25 mouse cellular contexts compared by ENCODE assay signal in genomic region chr17:75506097-75506675, GRCm38 (mm10). TPM values are rescaled to one million over a fixed set of nuclear protein-coding genes. Genes with fewer than 3 reads are reported as not detected.
DNase-seq lines count a peak whose midpoint lies in the region; ATAC-seq and TF ChIP-seq lines count a peak whose summit lies in the region.
"Had no signal": no experiment of that assay in that cellular context is flagged by ENCODE, and none has a peak within 500 bp of the region (broad histone marks: within the 10 kb centered on the region; RNA-seq: fewer than 3 reads in every experiment).

No protein-coding gene starts in this region.

- no peaks in the 10 kb centered on the region for H3K27me3 ChIP-seq in limb, embryonic 14.5 days (ENCODE audit: control insufficient read depth, insufficient read depth, low read length)
- no peaks in the 10 kb centered on the region for H3K27me3 ChIP-seq in limb, embryonic 10.5 days (ENCODE audit: low read depth, poor library complexity, severe bottlenecking)
- H3K27me3 ChIP-seq in CH12.LX (replicated peaks), result no peaks in the 10 kb centered on the region
- H3K27me3 ChIP-seq: heart, embryonic 15.5 days; intestine, embryonic 15.5 days; limb, embryonic 12.5 days; liver, embryonic 13.5 days had no signal

- TF ChIP-seq EP300 in CH12.LX (IDR thresholded peaks at IDR 0.05; ENCODE audit: low read length), result no peak

- in situ Hi-C loops in CH12.LX (cut with MboI; ENCODE audit: low pct_ligation_motif_present, low pct_unique_long_range_greater_than_20kb, low sequenced_read_pairs), result loop anchor here (5.0 kb wide), 1 partner anchor 39 kb away; no protein-coding TSS in a partner anchor

- no peak overlapping the region for H3K4me3 ChIP-seq in limb, embryonic 14.5 days (replicated peaks; ENCODE audit: low read length)
- H3K4me3 ChIP-seq in limb, embryonic 10.5 days, result no peak overlapping the region
- H3K4me3 ChIP-seq in CH12.LX (replicated peaks in 1 of 3; ENCODE audit: low read depth in 2 of 3, low read length in 2 of 3, poor library complexity in 1 of 3), result no peak overlapping the region
- H3K4me3 ChIP-seq: erythroblast, embryonic 14.5 days; heart, embryonic 15.5 days; intestine, embryonic 15.5 days; limb, embryonic 12.5 days; liver, embryonic 13.5 days had no signal

- DNase-seq in limb, embryonic 14.5 days (ENCODE audit: low spot score), result peak; percentile 39
- no peak for DNase-seq in limb, embryonic 10.5 days (ENCODE audit: low spot score)
- no peak for DNase-seq in CH12.LX (ENCODE audit: extremely low read depth)
- DNase-seq in kidney, adult 9 months, result peak; percentile 40
- peak; percentile 52 for DNase-seq in kidney, postnatal 14 days
- no peak for DNase-seq in gastrocnemius, postnatal 10 days
- DNase-seq in retina, postnatal 1 day, result no peak
- DNase-seq: adrenal gland, adult 8-10 months; cerebellum, adult 2 months; cerebellum, postnatal 14 days; layer of hippocampus, adult 9-11 months; liver, embryonic 13.5 days; lung, adult 18-20 months; midbrain, embryonic 14.5 days; spleen, adult 18-20 months; thymus, postnatal 14 days had no signal

- no peaks in the 10 kb centered on the region for H3K9me3 ChIP-seq in limb, embryonic 14.5 days (ENCODE audit: control insufficient read depth, low read length)
- no peaks in the 10 kb centered on the region for H3K9me3 ChIP-seq in limb, embryonic 10.5 days (replicated peaks)
- H3K9me3 ChIP-seq in CH12.LX (replicated peaks; ENCODE audit: low read length), result peaks cover 9% of the 10 kb centered on the region
- H3K9me3 ChIP-seq: heart, embryonic 15.5 days; intestine, embryonic 15.5 days; liver, embryonic 13.5 days had no signal

- peaks cover 21% of the 10 kb centered on the region for H3K79me2 ChIP-seq in CH12.LX (replicated peaks; ENCODE audit: control insufficient read depth, extremely low read depth, insufficient read depth, poor library complexity, severe bottlenecking)

- no peaks in the 10 kb centered on the region for H3K4me1 ChIP-seq in limb, embryonic 14.5 days (ENCODE audit: control insufficient read depth, insufficient read depth, low read length)
- H3K4me1 ChIP-seq in limb, embryonic 10.5 days, result no peaks in the 10 kb centered on the region
- H3K4me1 ChIP-seq in CH12.LX (ENCODE audit: control insufficient read depth in 1 of 2, insufficient read depth in 2 of 2), result peaks cover 31 to 88% of the 10 kb centered on the region in 2 experiments
- H3K4me1 ChIP-seq: heart, embryonic 15.5 days; intestine, embryonic 15.5 days; limb, embryonic 12.5 days; liver, embryonic 13.5 days had no signal

- no peaks in the 10 kb centered on the region for H3K36me3 ChIP-seq in limb, embryonic 14.5 days (ENCODE audit: control insufficient read depth, insufficient read depth, low read length)
- no peaks in the 10 kb centered on the region for H3K36me3 ChIP-seq in limb, embryonic 10.5 days
- H3K36me3 ChIP-seq in CH12.LX (replicated peaks in 1 of 2; ENCODE audit: control insufficient read depth in 1 of 2, insufficient read depth in 1 of 2, low read length in 1 of 2), result peaks cover 41 to 78% of the 10 kb centered on the region in 2 experiments
- H3K36me3 ChIP-seq: heart, embryonic 15.5 days; intestine, embryonic 15.5 days; limb, embryonic 12.5 days; liver, embryonic 13.5 days had no signal

- 86% methylated on average over 10 of the region's 10 CpGs for WGBS in limb, embryonic 14.5 days
- WGBS in limb, embryonic 10.5 days, result 94% methylated on average over 10 of the region's 10 CpGs

- dilution Hi-C loops in CH12.LX (cut with MboI; ENCODE audit: extremely low pct_ligation_motif_present, extremely low pct_unique_long_range_greater_than_20kb, low sequenced_read_pairs), result no loop called here

- no peak for TF ChIP-seq RAD21 in CH12.LX (IDR thresholded peaks at IDR 0.05; ENCODE audit: low read depth, low read length)

- no peak overlapping the region for H3K9ac ChIP-seq in limb, embryonic 14.5 days (ENCODE audit: low read depth, low read length, severe bottlenecking)
- 0 out of 2 replicates have a peak overlapping the region, but pooled peaks have one; percentile 41 for H3K9ac ChIP-seq in CH12.LX (ENCODE audit: insufficient read depth, low read depth)
- H3K9ac ChIP-seq: heart, embryonic 15.5 days; intestine, embryonic 15.5 days; limb, embryonic 12.5 days; liver, embryonic 13.5 days had no signal

- no peak for ATAC-seq in limb, embryonic 14.5 days (ENCODE audit: low FRiP score, low read depth)
- no peak for ATAC-seq in inflammation-experienced regulatory T-cells, adult 6 months
- ATAC-seq: forebrain, embryonic 16.5 days; hindbrain, embryonic 16.5 days; intestine, embryonic 15.5 days; lung, postnatal 0 days had no signal

- no peak for TF ChIP-seq POLR2A in limb, embryonic 14.5 days (IDR thresholded peaks at IDR 0.05; ENCODE audit: borderline replicate concordance, extremely low read depth, insufficient read depth, insufficient read length)
- TF ChIP-seq POLR2A in CH12.LX (IDR thresholded peaks at IDR 0.05; ENCODE audit: low read depth, low read length), result no peak

- H3K4me2 ChIP-seq in limb, embryonic 14.5 days (replicated peaks; ENCODE audit: low read depth, low read length, severe bottlenecking), result no peak overlapping the region
- H3K4me2 ChIP-seq in CH12.LX (ENCODE audit: insufficient read depth, low read depth, poor library complexity, severe bottlenecking), result no peak overlapping the region
- H3K4me2 ChIP-seq: heart, embryonic 15.5 days; intestine, embryonic 15.5 days; limb, embryonic 12.5 days; liver, embryonic 13.5 days had no signal

- no peak overlapping the region for H3K27ac ChIP-seq in limb, embryonic 14.5 days (replicated peaks; ENCODE audit: low read depth, low read length)
- no peak overlapping the region for H3K27ac ChIP-seq in limb, embryonic 10.5 days
- peak overlapping the region; percentile 95 for H3K27ac ChIP-seq in CH12.LX (ENCODE audit: insufficient read depth, low read depth)
- H3K27ac ChIP-seq: heart, embryonic 15.5 days; intestine, embryonic 15.5 days; limb, embryonic 12.5 days; liver, embryonic 13.5 days; macrophage had no signal

- no peak for TF ChIP-seq CTCF in CH12.LX (conservative IDR thresholded peaks at IDR 0.05 in 1 of 2, IDR thresholded peaks at IDR 0.05 in 1 of 2; ENCODE audit: low read depth in 2 of 2, low read length in 2 of 2)

TF ChIP-seq in CH12.LX, 34 proteins besides CTCF, POLR2A, EP300 and RAD21 (continues in another document):
- TF ChIP-seq POLR2AphosphoS2 (IDR thresholded peaks at IDR 0.05; ENCODE audit: low read depth, low read length) (no peak), SMC3 (IDR thresholded peaks at IDR 0.05; ENCODE audit: low read depth, low read length) (no peak), MXI1 (IDR thresholded peaks at IDR 0.05; ENCODE audit: low read depth, low read length) (no peak), JUN (IDR thresholded peaks at IDR 0.05; ENCODE audit: insufficient read depth, low read depth, low read length) (no peak), MAZ (IDR thresholded peaks at IDR 0.05; ENCODE audit: low read depth, low read length) (no peak), MEF2A (IDR thresholded peaks at IDR 0.05; ENCODE audit: borderline replicate concordance, low read depth, low read length) (no peak), USF1 (IDR thresholded peaks at IDR 0.05; ENCODE audit: low read depth, low read length) (peak; percentile 81), UBTF (IDR thresholded peaks at IDR 0.05; ENCODE audit: low read depth, low read length) (no peak), ZMIZ1 (IDR thresholded peaks at IDR 0.05; ENCODE audit: low read depth, low read length) (no peak), USF2 (conservative IDR thresholded peaks at IDR 0.05; ENCODE audit: low read depth, low read length) (peak; percentile 79), IRF4 (IDR thresholded peaks at IDR 0.05; ENCODE audit: low read depth, low read length) (no peak), GABPA (IDR thresholded peaks at IDR 0.05; ENCODE audit: insufficient replicate concordance, low read depth, low read length) (no peak), BHLHE40 (IDR thresholded peaks at IDR 0.05; ENCODE audit: low read depth, low read length) (peak; percentile 93), CHD1 (IDR thresholded peaks at IDR 0.05; ENCODE audit: low read depth, low read length) (no peak), TCF12 (IDR thresholded peaks at IDR 0.05; ENCODE audit: low read depth, low read length) (no peak), HCFC1 (IDR thresholded peaks at IDR 0.05; ENCODE audit: low read depth, low read length) (no peak), RCOR1 (conservative IDR thresholded peaks at IDR 0.05; ENCODE audit: low read depth, low read length) (0 out of 2 replicates have a peak, but pooled peaks have one; percentile 16), PAX5 (IDR thresholded peaks at IDR 0.05; ENCODE audit: low read length) (no peak), E2F4 (IDR thresholded peaks at IDR 0.05; ENCODE audit: insufficient replicate concordance, low read depth, low read length) (no peak), ETS1 (conservative IDR thresholded peaks at IDR 0.05; ENCODE audit: low read depth, low read length) (no peak), SIN3A (IDR thresholded peaks at IDR 0.05; ENCODE audit: low read length) (no peak), NELFE (IDR thresholded peaks at IDR 0.05; ENCODE audit: low read depth, low read length) (no peak), CHD2 (IDR thresholded peaks at IDR 0.05; ENCODE audit: low read length) (no peak), MYC (IDR thresholded peaks at IDR 0.05; ENCODE audit: low read depth, low read length) (peak; percentile 84), KAT2A (IDR thresholded peaks at IDR 0.05; ENCODE audit: insufficient replicate concordance, low read length) (no peak), ELF1 (IDR thresholded peaks at IDR 0.05; ENCODE audit: low read depth, low read length) (no peak), JUND (conservative IDR thresholded peaks at IDR 0.05; ENCODE audit: low read depth, low read length) (no peak), MAFK (IDR thresholded peaks at IDR 0.05; ENCODE audit: insufficient replicate concordance, low read length) (no peak), NRF1 (IDR thresholded peaks at IDR 0.05; ENCODE audit: low read depth, low read length) (peak; percentile 65), ZC3H11A (IDR thresholded peaks at IDR 0.05; ENCODE audit: low read depth, low read length) (no peak), MAX (IDR thresholded peaks at IDR 0.05; ENCODE audit: low read length) (peak; percentile 97)

RNA-seq across cellular contexts. Expression of gene Fam98a, which starts 45.6 kb away (rescaled TPM):
- 46.3 and 58.6 TPM in 2 replicates for polyA plus RNA-seq in limb, embryonic 14.5 days (2012; rRNA removed)
- 13.1 and 13.7 TPM in 2 replicates for polyA plus RNA-seq in limb, embryonic 14.5 days (2014; fragmentation: Nextera tagmentation; extraction: Ambion mirVana)
- 24.5 TPM in 2 replicates for polyA plus RNA-seq in limb, embryonic 10.5 days (2016; fragmentation: Nextera tagmentation; extraction: Ambion mirVana)
- total RNA-seq in CH12.LX (2012; rRNA removed) (37.8 and 46.5 TPM in 2 replicates), CH12.LX (2014; rRNA removed) (32.6 and 36.0 TPM in 2 replicates)
- polyA plus RNA-seq in CH12.LX (2012; ENCODE audit: insufficient read length, low read depth), result 92.0 and 93.1 TPM in 2 replicates
- total RNA-seq in gastrocnemius, postnatal 10 days (2021), result 10 to 100 TPM; 29.4 to 37.8 TPM
- 10 to 100 TPM; 10.5 to 13.6 (median 12.5) TPM for polyA plus RNA-seq in inflammation-experienced regulatory T-cells, adult 6 months (2017; shearing (Covaris generic))

Comparison
In these comparisons a context has a peak if more than half of its experiments do, and no peak if none do; other contexts are left out.
1. DNase-seq: peak in limb, embryonic 14.5 days (single experiment), kidney, adult 9 months (single experiment) and kidney, postnatal 14 days (single experiment); none in limb, embryonic 10.5 days (single experiment), CH12.LX (single experiment), gastrocnemius, postnatal 10 days (single experiment) and retina, postnatal 1 day (single experiment).